Mouse (Mus musculus) kidney, postnatal 14 days (tissue): ENCODE measurements at regions not wholly inside any gene's neighbourhood (a gene's known extent, or its start where the extent isn't known, plus 50 kb on each side); places are given as distances from the start of the nearest gene placed in this dataset.

ENCODE experiments used
- DNase-seq: peaks from one replicate; pipeline ENCODE4 v3.0.0; 2022; ENCODE audit warnings: mixed read lengths

DNA sequence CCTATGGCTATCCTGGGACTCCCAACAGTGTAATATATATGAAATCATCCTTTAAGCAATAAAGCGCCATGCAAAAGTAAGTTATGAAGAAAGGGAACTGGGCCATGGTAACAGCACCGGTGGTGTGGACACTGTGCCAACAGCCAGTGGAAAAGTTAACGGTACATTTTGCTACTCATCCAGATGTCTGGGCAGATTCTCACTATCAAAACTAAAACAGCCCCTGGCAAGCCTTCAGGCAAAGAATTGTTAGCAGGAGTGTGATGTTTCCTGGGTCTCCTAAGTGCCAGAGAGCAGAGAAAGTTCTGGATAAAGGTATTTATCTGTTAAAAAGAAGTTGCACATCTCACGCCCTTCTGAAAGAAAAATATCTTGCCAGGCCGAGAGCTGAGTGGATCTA is 198.0 kb upstream of the Hnrnpa3 start:
- DNase-seq: no peak

GRCm38 (mm10) chr2:75461421-75461991 is 197.6 kb upstream of the Hnrnpa3 start:
- DNase-seq: no peak

DNA sequence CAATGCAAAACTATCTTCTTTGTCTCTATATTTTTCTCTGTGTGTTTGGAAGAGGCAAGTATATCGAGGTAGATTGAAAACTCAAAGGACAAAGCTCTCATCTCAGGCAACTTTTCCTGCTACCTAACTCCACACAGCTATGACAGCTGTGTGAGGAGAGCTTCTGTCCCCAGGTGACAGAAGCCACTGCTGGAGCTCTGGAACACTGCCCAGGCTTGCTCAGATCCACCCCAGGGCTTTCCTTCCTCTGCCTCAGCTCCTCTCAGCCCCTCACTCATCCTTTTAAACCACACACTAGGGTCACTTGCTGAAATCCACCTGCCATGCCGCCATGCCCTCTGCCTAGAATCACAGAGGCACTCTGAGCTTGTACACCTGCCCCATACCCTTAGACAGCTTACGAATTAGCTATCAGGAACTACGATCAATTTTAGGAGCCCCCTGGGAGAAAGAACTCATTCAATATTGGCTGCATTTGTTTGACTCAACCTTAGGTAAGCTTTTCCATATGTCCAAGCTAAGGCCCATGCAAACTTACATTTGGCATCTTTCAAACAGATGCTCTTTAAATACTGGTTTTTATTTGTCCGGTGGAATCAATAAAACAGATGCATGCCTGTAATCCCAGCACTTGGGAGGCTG is 196.9 kb upstream of the Hnrnpa3 start:
- DNase-seq: no peak

DNA sequence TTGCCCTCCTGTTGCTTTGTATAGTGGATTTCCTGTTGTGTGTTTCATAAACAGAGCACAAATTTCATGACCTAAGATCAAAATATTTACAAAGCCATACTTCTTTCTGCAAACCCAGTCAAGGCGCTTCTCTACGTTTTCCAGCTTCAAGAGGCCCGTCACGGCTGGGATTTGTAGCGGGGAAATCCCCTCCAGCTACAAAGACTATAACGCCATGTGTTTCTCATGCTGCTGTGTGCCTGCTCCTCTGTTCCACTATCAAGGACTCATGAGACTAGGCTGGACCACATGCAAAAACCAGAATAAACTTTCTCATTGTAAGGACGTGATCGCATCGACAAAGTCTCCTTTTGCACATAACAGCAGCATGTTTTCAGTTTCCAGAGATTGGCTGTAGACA is 196.0 kb upstream of the Hnrnpa3 start:
- no peak for DNase-seq

DNA sequence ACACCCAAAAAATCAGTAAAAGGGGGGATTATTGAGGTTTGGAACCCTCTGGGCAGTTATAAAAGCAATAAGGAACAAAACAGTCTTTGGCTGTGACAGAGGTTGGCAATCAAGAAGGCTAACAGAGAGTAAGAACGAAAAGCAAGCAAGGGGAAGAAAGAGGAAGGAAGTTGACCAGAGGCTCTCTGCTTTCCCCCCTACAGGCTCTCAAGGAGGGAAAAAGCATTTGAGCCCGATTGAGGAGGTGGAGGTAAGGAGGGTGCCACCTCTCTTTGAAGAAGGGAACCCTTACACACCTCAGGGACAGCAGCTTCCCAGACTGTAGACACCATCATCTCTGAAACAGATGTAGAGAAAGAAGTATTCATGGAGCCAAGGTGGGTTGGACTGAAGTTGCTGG is 194.6 kb upstream of the Hnrnpa3 start:
- DNase-seq: no peak

GRCm38 (mm10) chr2:75468851-75469250 is 190.2 kb upstream of the Hnrnpa3 start:
- DNase-seq: no peak

GRCm38 (mm10) chr2:75469958-75470687 is 188.9 kb upstream of the Hnrnpa3 start:
- DNase-seq: peak; percentile 67

DNA sequence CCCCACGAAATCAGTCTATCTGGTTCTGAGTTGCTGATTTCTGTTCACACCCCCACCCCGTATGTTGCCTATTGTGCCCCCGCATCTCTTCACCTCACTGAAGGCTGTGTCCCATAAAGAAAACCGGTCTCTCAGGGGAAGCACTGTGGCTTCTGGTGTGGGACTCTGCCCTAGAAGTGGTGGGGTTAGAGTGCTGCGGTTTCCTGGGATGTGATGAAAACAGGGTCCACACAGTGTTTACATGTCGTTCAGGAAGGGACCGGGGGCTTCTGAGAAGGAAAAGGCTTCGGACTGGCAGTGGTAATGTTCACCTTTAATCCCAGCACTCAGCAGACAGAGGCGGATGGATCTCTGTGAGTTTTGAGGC is 188.4 kb upstream of the Hnrnpa3 start:
- no peak for DNase-seq

DNA sequence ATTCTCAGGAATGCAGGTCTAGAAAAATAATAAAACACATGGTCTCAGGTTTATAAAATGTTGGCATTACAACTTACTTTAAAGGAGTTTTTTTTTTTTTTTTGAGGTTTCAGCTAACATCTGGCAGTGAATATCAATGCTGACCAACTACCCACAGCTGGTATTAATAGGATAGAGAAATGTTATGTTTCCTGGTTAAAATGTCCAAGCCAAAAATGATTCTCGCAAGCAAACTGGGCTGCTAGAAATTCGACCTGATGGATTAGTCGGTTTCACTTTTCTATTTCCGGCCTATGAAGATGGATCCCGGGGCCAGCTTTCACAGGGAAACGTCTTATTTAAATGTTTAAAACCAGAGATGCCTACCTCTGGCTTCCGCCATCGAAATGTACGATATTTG is 186.6 kb upstream of the Hnrnpa3 start:
- DNase-seq: no peak

- no peak for DNase-seq
Measured at GRCm38 (mm10) chr2:75474509-75474908, 184.6 kb upstream of the Hnrnpa3 start.

- DNase-seq: no peak
Measured at GRCm38 (mm10) chr2:75476350-75476749, 182.7 kb upstream of the Hnrnpa3 start.

- DNase-seq: no peak
Measured at GRCm38 (mm10) chr2:75477076-75477475, 182.0 kb upstream of the Hnrnpa3 start.

GRCm38 (mm10) chr2:75479546-75479945 is 179.5 kb upstream of the Hnrnpa3 start:
- DNase-seq: no peak

DNA sequence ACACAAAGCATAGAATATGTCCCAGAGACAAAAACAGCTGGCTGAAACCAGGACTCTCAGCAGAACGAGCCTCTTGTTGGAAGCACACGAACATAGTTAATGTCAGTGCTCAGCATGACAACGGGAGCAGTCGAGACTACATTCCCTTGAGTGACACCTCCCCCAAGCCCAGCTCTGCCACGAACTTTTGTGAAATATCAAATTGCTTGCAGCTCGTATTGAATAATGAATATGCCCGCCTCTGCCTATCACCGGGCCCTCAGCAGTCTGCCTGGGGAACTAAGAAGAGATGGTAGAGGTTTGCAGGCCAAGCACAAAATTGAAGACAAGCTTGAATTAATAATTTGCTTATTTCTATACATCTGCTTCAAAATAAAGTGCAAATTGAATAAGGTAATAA is 177.2 kb upstream of the Hnrnpa3 start:
- no peak for DNase-seq

GRCm38 (mm10) chr2:75482484-75482883 is 176.6 kb upstream of the Hnrnpa3 start:
- no peak for DNase-seq

DNA sequence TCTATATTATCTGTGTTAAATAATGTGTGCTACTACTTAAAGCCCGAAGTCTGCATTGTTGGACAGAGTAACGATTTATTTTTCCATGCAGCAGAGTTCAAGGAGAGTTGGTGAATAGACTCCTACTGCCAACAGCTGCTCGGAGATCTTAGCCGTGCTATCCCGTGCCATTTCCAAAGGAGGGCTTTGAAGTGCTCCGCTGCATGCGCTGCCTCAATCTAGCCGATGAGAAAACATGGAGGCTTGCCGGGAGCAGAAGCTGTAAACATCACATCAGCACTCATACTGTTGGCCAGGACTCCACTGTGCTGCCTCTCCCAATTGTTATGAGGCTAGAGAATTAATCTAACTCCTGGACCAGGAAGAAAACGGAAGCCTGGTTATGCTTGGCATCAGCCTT is 174.1 kb upstream of the Hnrnpa3 start:
- no peak for DNase-seq

GRCm38 (mm10) chr2:75491150-75491549 is 167.9 kb upstream of the Hnrnpa3 start:
- DNase-seq: no peak

GRCm38 (mm10) chr2:75491789-75492500 is 167.1 kb upstream of the Hnrnpa3 start:
- peak; percentile 30 for DNase-seq

DNA sequence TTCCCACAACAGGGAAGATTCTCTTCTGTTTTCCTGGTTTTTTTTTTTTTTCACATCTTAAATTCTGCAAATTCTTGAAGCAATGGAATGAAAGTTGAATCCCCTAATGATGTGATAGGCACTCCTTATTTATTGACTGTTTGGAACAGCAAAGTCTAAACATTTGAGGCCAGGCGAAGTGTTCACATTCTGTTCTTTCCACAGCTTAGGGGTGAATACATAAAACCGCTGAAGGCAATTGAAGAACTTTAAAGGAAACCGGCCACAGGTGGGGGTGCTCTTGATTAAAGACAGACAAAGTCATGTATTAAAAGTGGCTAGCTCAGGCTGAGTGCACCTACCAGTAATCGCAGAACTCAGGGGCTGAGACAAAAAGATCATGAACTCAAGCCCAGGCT is 166.6 kb upstream of the Hnrnpa3 start:
- DNase-seq: no peak

DNA sequence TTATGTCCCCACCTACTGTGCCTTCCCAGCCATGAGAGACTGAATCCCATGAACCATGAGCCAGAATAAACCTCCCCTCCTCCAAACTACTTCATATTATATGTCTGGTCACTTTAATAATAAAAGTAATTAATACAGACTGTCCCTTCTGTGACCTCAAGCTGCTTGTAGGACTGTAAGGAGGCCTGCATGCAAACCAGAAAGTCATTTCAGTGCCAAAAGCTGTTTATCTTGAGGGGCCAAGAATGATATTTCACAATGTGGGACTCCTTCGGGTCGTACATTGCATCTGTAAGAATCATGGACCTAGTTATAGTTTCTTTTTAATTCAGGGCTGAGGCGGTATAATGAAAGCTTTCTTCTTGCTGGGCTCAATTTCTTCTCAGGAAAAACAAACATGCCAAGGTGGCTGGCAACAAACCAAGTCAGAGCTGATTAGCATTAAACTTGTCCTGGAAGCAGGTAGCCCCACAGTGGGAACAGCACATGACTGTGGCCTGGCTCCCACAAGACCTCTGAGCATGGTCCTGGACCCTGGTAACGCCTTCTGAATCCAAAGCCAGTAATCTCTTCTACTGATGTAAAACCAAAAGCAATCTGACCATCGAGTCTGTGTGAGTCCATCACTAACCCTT is 162.3 kb upstream of the Hnrnpa3 start:
- DNase-seq: peak; percentile 69

GRCm38 (mm10) chr2:75510223-75510622 is 148.8 kb upstream of the Hnrnpa3 start:
- DNase-seq: no peak

DNA sequence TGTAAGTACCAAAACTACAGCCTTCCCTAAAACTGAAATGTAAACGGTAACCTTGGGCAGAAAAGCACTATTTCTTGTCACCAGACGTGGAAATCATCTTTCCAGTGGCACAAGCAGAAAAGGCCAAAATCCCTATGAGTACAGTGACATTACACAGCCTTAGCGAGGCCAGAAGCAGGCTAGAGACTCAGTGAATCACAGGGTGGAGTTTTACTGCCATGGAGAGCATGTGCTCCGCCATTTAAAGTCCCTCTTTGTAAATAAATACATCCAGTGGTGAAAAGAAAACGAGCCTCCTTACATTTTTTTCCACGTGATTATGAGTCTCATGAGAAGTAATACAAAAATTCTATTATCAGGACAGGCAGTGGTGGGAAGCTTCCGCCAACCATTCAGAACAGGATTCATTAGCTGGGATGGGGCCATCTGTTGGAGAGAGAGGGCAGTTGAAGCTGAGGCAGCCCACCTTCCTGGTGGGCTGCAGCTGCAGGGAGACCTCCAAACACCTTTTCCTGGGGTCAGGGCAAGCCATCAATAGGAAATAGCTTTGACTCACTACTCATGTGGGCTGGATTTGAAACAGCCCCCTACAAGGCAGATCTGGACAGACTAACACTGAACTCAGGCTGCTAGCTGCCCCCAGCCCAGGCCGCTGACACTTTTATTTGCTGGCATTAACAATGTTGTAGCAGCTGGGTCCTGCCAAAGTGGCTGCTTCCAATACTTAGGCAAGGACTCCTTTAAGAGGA is 146.5 kb upstream of the Hnrnpa3 start:
- no peak for DNase-seq

DNA sequence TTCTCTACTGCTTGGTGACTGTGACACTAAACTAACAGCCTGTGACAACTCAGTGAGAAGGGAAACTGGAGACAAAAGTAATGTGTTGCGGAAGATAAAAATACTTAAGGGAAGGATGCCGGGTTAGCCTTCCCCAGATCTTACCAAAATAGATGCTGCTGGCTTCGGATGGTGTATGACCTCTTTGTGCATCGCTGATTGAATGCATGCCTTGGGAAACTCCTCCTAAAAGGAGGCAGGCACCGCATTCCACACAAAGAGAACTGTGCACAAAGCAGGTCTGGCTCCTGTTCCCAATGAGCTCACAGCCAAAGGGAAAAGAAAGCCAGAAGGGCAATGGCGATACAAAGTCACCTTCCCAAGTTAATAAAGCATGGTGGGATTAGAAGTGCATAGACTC is 144.9 kb upstream of the Hnrnpa3 start:
- DNase-seq: no peak
